Mouse (Mus musculus) heart, embryonic 14.5 days (tissue): Measurements from ENCODE around the gene Gcc1. TPM values are rescaled to one million over a fixed set of nuclear protein-coding genes. Genes with fewer than 3 reads are reported as not detected.

Experiments used
- ATAC-seq: fragments of 200-750 bp; cut with Nextera tagmentation; 2 replicates; pipeline ENCODE4 v1.8.0; 2017; ENCODE audit warnings: low read depth, moderate TSS enrichment; ENCODE audit not compliant: insufficient number of reproducible peaks, insufficient read depth, low FRiP score
- H3K27ac ChIP-seq, 2 experiments: fragments of 200-500 bp in 1 of 2; fragments of 300-500 bp in 1 of 2; sonication (generic) in 1 of 2; replicated peaks in 1 of 2; 2 replicates each; pipeline ENCODE4 v1.5.1; 2012 to 2014; ENCODE audit warnings: low read depth in 2 of 2, low read length in 2 of 2, control low read depth in 1 of 2, mild to moderate bottlenecking in 1 of 2, mixed read lengths in 1 of 2; ENCODE audit not compliant: control insufficient read depth in 1 of 2, insufficient read depth in 1 of 2
- H3K27me3 ChIP-seq: fragments of 300-500 bp; sonication (generic); 2 replicates; pipeline ENCODE4 v1.6.1; 2014; ENCODE audit warnings: mild to moderate bottlenecking, low read length, control low read depth; ENCODE audit not compliant: control insufficient read depth, insufficient read depth
- H3K36me3 ChIP-seq: fragments of 300-500 bp; sonication (generic); 2 replicates; pipeline ENCODE4 v1.6.1; 2014; ENCODE audit warnings: mild to moderate bottlenecking, control low read depth, low read length, mixed read lengths; ENCODE audit not compliant: control insufficient read depth, insufficient read depth
- H3K4me1 ChIP-seq, 2 experiments: fragments of 200-500 bp in 1 of 2; fragments of 300-500 bp in 1 of 2; sonication (generic) in 1 of 2; 2 replicates each; pipeline ENCODE4 v1.6.1; 2012 to 2014; ENCODE audit warnings: low read length in 2 of 2, control low read depth in 1 of 2, mixed read lengths in 1 of 2; ENCODE audit not compliant: control insufficient read depth in 2 of 2, insufficient read depth in 2 of 2
- H3K4me2 ChIP-seq: fragments of 300-500 bp; sonication (generic); 2 replicates; pipeline ENCODE4 v1.6.1; 2014; ENCODE audit warnings: mild to moderate bottlenecking, low read length
- H3K4me3 ChIP-seq, 2 experiments: fragments of 200-500 bp in 1 of 2; fragments of 300-500 bp in 1 of 2; sonication (generic) in 1 of 2; 2 replicates each; pipeline ENCODE4 v1.5.1; 2012 to 2014; ENCODE audit warnings: low read length in 2 of 2, mild to moderate bottlenecking in 2 of 2, control low read depth in 1 of 2, low read depth in 1 of 2, moderate library complexity in 1 of 2; ENCODE audit not compliant: control insufficient read depth in 1 of 2, insufficient read depth in 1 of 2
- H3K9ac ChIP-seq: fragments of 300-500 bp; sonication (generic); 2 replicates; pipeline ENCODE4 v1.6.1; 2014; ENCODE audit warnings: mild to moderate bottlenecking, low read length
- H3K9me3 ChIP-seq: fragments of 300-500 bp; sonication (generic); 2 replicates; pipeline ENCODE4 v1.6.1; 2016; ENCODE audit warnings: low read length, control low read depth; ENCODE audit not compliant: control insufficient read depth
- WGBS: fragments of 180-500 bp; shearing (Covaris S2); extraction: QIAGEN DNeasy Blood & Tissue Kit; methylation state at CpG from one replicate; pipeline ENCODE4 v1.1.7; 2014; 5-methylcytosine and 5-hydroxymethylcytosine counted together
- polyA plus RNA-seq: library from polyadenylated mRNA; unstranded; fragments of >200 nt; fragmentation: Nextera tagmentation; extraction: Ambion mirVana; gene quantifications from 2 replicates; pipeline ENCODE4 v1.2.1, GENCODE M21; 2014

Gcc1 gene
- polyA plus RNA-seq, 1 experiment from 2014 or later, result 4.6 TPM

GRCm38 (mm10) chr6:28398726-28399125, 29.5 kb downstream of the Gcc1 start:
- H3K36me3 ChIP-seq, result no peaks in the 10 kb centered on the region
- peaks cover 6% of the 10 kb centered on the region for H3K9me3 ChIP-seq
- peaks cover 33% of the 10 kb centered on the region for H3K27me3 ChIP-seq
- H3K4me3 ChIP-seq, result no peak overlapping the region
- H3K4me2 ChIP-seq, result no peak overlapping the region
- 73% methylated on average over 3 of the region's 3 CpGs for WGBS
- no peak overlapping the region for H3K27ac ChIP-seq
- H3K4me1 ChIP-seq, result no peaks in the 10 kb centered on the region; a peak in 1 of 4 replicates
- ATAC-seq, result no peak
- no peak overlapping the region for H3K9ac ChIP-seq

GRCm38 (mm10) chr6:28397681-28398203, 30.4 kb downstream of the Gcc1 start, which contains the start of gene Zfp800:
Zfp800 (minus strand) TSS chr6:28398005.
- ATAC-seq, result no peak
- H3K36me3 ChIP-seq, result no peaks in the 10 kb centered on the region
- H3K9ac ChIP-seq, result peak within 1 kb of the TSS; percentile 39
- peaks cover 6% of the 10 kb centered on the region for H3K9me3 ChIP-seq
- H3K27ac ChIP-seq, result no peak within 1 kb of the TSS
- WGBS, result 1% methylated on average over 33 of the region's 33 CpGs
- H3K4me1 ChIP-seq, result no peaks in the 10 kb centered on the region; a peak in 1 of 4 replicates
- peak within 1 kb of the TSS; percentile 89 for H3K4me2 ChIP-seq
- H3K27me3 ChIP-seq, result peaks cover 33% of the 10 kb centered on the region
- H3K4me3 ChIP-seq, result peak within 1 kb of the TSS; percentile 44 to 52

GRCm38 (mm10) chr6:28396853-28397457, 31.2 kb downstream of the Gcc1 start:
- Histone ChIP-seq H3K36me3 (no peaks in the 10 kb centered on the region), H3K4me1 (no peaks in the 10 kb centered on the region; a peak in 1 of 4 replicates), H3K4me3 (peak overlapping the region; percentile 44 to 52), H3K9me3 (peaks cover 6% of the 10 kb centered on the region), H3K4me2 (peak overlapping the region; percentile 89), H3K27ac (no peak overlapping the region), H3K27me3 (peaks cover 33% of the 10 kb centered on the region), H3K9ac (peak overlapping the region; percentile 39)
- ATAC-seq, result no peak
- 4% methylated on average over 19 of the region's 19 CpGs for WGBS

GRCm38 (mm10) chr6:28396051-28396852, 31.9 kb downstream of the Gcc1 start:
- H3K9ac ChIP-seq, result no peak overlapping the region
- H3K9me3 ChIP-seq, result peaks cover 6% of the 10 kb centered on the region
- peaks cover 33% of the 10 kb centered on the region for H3K27me3 ChIP-seq
- H3K4me1 ChIP-seq, result no peaks in the 10 kb centered on the region; a peak in 1 of 4 replicates
- peak overlapping the region; percentile 89 for H3K4me2 ChIP-seq
- no peak for ATAC-seq
- no peak overlapping the region for H3K27ac ChIP-seq
- 33% methylated on average over 15 of the region's 15 CpGs for WGBS
- peak overlapping the region in 1 of 2 experiments; percentile 44; a peak in 1 of 4 replicates for H3K4me3 ChIP-seq
- no peaks in the 10 kb centered on the region for H3K36me3 ChIP-seq

- Histone ChIP-seq H3K27me3 (no peaks in the 10 kb centered on the region), H3K9ac (no peak overlapping the region), H3K4me2 (no peak overlapping the region), H3K4me1 (no peaks in the 10 kb centered on the region), H3K27ac (no peak overlapping the region), H3K9me3 (no peaks in the 10 kb centered on the region), H3K36me3 (no peaks in the 10 kb centered on the region), H3K4me3 (no peak overlapping the region)
- WGBS, result 79% methylated on average over 3 of the region's 3 CpGs
- ATAC-seq, result no peak
Measured at GRCm38 (mm10) chr6:28389038-28389437, 39.2 kb downstream of the Gcc1 start.

- 71% methylated on average over 3 of the region's 3 CpGs for WGBS
- Histone ChIP-seq H3K4me2 (no peak overlapping the region), H3K4me1 (no peaks in the 10 kb centered on the region), H3K27me3 (no peaks in the 10 kb centered on the region), H3K9me3 (no peaks in the 10 kb centered on the region), H3K9ac (no peak overlapping the region), H3K27ac (no peak overlapping the region), H3K4me3 (no peak overlapping the region), H3K36me3 (no peaks in the 10 kb centered on the region)
- no peak for ATAC-seq
Measured at GRCm38 (mm10) chr6:28385169-28385568, 43.0 kb downstream of the Gcc1 start.

- H3K4me1 ChIP-seq, result no peaks in the 10 kb centered on the region
- no peaks in the 10 kb centered on the region for H3K36me3 ChIP-seq
- H3K27ac ChIP-seq, result no peak overlapping the region
- no peaks in the 10 kb centered on the region for H3K27me3 ChIP-seq
- H3K4me2 ChIP-seq, result no peak overlapping the region
- ATAC-seq, result no peak
- no peak overlapping the region for H3K4me3 ChIP-seq
- no peak overlapping the region for H3K9ac ChIP-seq
- WGBS, result 55% methylated on average over 4 of the region's 4 CpGs
- H3K9me3 ChIP-seq, result no peaks in the 10 kb centered on the region
Measured at GRCm38 (mm10) chr6:28381983-28382382, 46.2 kb downstream of the Gcc1 start.
